Mouse (Mus musculus) layer of hippocampus, adult 6 months (tissue): ENCODE data around the gene Gm7347. TPM values are rescaled to one million over a fixed set of nuclear protein-coding genes. Genes with fewer than 3 reads are reported as not detected.

ENCODE experiments used
- long read RNA-seq, 2 experiments: library from polyadenylated mRNA; unstranded; transcript quantifications; one replicate each; pipeline ENCODE4 v2.0.0; 2019 to 2020
- polyA plus RNA-seq: library from polyadenylated mRNA; unstranded; fragments of <200 nt; fragmentation: Nextera tagmentation; gene quantifications from 2 replicates; pipeline ENCODE4 v1.2.3, GENCODE M21; 2021

Gm7347 gene
- polyA plus RNA-seq: not detected in 2 replicates
- long read RNA-seq, experiment 1: 0 reads
- long read RNA-seq, experiment 2: 0 reads

DNA sequence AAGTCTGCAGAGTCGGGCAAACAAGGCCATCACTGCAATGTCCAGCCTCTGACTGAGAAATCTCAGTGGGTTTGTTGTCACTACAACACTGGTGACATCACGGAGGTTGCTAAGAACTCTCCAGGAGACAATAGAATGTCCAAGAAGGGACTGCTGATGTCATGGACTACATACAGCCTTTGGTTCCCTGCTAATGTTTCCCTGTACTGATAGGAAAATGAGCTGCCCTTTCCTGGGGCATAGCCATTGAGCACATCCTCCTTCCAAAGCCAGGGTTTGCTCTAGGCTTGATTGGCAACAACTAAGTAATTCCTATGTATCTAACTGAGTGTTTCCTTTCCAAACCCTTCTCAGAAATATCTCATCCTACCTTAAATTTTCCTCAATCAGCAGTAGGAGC, at the start of gene Gm7347:
Gm7347 (minus strand) TSS at position 101 of the 400 bp plus-strand sequence.

GRCm38 (mm10) chr5:26105262-26105661, 46.9 kb upstream of the Gm7347 start, which contains the start of gene 5031410I06Rik:
5031410I06Rik (minus strand) TSS chr5:26105362.

GRCm38 (mm10) chr5:26089191-26089590, 30.8 kb upstream of the Gm7347 start, which contains the start of gene Gm10471:
Gm10471 (minus strand) TSS chr5:26089291.

DNA sequence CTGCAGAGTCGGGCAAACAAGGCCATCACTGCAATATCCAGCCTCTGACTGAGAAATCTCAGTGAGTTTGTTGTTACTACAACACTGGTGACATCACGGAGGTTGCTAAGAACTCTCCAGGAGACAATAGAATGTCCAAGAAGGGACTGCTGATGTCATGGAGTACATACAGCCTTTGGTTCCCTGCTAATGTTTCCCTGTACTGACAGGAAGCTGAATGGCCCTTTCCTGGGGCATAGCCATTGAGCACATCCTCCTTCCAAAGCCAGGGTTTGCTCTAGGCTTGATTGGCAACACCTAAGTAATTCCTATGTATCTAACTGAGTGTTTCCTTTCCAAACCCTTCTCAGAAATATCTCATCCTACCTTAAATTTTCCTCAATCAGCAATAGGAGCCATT, 18.9 kb downstream of the Gm7347 start, which contains the start of gene Speer4a:
Speer4a (minus strand) TSS at position 101 of the 400 bp plus-strand sequence.

GRCm38 (mm10) chr5:26022816-26023215, 35.6 kb downstream of the Gm7347 start, which contains the start of gene Gm5862:
Gm5862 (minus strand) TSS chr5:26022916.

GRCm38 (mm10) chr5:26004698-26005097, 53.7 kb downstream of the Gm7347 start, which contains the start of gene Gm1979:
Gm1979 (minus strand) TSS chr5:26004798.

Other genes starting within 250 kb of the Gm7347 start
- gene Gm21663, start 116.2 kb downstream of the Gm7347 start, polyA plus RNA-seq: not detected in 2 replicates
- gene Gm21671, start 104.2 kb downstream of the Gm7347 start, polyA plus RNA-seq: 0.06 and 0.14 TPM in 2 replicates
- gene Gm21680, start 85.9 kb downstream of the Gm7347 start, polyA plus RNA-seq: 0.10 TPM in 1 of 2 replicates, not detected in the other
- 0.08 and 0.09 TPM in 2 replicates for gene Gm21698, start 69.9 kb downstream of the Gm7347 start, polyA plus RNA-seq
- 0.09 TPM in 2 replicates for gene Gm1979, start 53.8 kb downstream of the Gm7347 start, polyA plus RNA-seq
- not detected in 2 replicates for gene Gm5862, start 35.7 kb downstream of the Gm7347 start, polyA plus RNA-seq
- gene Speer4a, start 19.0 kb downstream of the Gm7347 start, polyA plus RNA-seq: 0.08 TPM in 1 of 2 replicates, not detected in the other
- 0.05 TPM in 1 of 2 replicates, not detected in the other for gene Gm10471, start 30.7 kb upstream of the Gm7347 start, polyA plus RNA-seq
- not detected in 2 replicates for gene 5031410I06Rik, start 46.8 kb upstream of the Gm7347 start, polyA plus RNA-seq
- gene Gm10220, start 62.8 kb upstream of the Gm7347 start, polyA plus RNA-seq: not detected in 2 replicates
- 0.10 TPM in 1 of 2 replicates, not detected in the other for gene Gm7361, start 199.1 kb upstream of the Gm7347 start, polyA plus RNA-seq